Mouse (Mus musculus) bone marrow, adult 2 months (tissue): ENCODE data around the gene Pdzrn3.

Experiments
- CTCF ChIP-seq: fragments of 200-500 bp; IDR thresholded peaks from 2 replicates; pipeline ENCODE4 v1.5.1; 2011; ENCODE audit warnings: low read length, control low read depth; ENCODE audit not compliant: control insufficient read depth, insufficient read depth
- POLR2A ChIP-seq: fragments of 200-500 bp; IDR thresholded peaks from 2 replicates; pipeline ENCODE4 v1.6.1; 2011; ENCODE audit warnings: low read depth, mild to moderate bottlenecking, control low read depth, low read length, borderline replicate concordance; ENCODE audit not compliant: control insufficient read depth

DNA sequence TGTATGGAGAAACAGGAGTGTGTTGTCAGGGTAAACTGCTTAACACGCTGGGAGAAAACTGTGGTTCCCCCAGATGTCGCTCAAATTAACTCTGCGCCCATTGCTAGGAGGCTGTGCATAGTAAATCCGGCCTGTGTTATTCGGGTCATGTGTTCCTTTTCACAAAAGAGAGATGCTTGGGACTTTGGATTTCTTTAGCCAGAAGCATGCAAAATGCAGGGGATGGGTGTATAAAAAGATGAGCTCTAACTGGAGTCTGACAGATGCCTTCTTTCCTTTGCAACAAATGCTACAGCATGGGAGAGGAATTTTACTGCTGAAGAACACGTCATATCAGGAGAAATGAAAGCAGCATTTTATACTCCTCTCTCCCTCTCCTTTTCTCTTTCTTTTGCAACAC lies 190.4 kb downstream of the Pdzrn3 start:
- TF ChIP-seq CTCF: no peak
- no peak for TF ChIP-seq POLR2A
